Mouse (Mus musculus): Measurements from ENCODE around the gene Ppil1. TPM values are rescaled to one million over a fixed set of nuclear protein-coding genes. Genes with fewer than 3 reads are reported as not detected.

Ppil1 gene
- polyA plus RNA-seq, 1 experiment from 2014 or later = 59.1 TPM

DNA sequence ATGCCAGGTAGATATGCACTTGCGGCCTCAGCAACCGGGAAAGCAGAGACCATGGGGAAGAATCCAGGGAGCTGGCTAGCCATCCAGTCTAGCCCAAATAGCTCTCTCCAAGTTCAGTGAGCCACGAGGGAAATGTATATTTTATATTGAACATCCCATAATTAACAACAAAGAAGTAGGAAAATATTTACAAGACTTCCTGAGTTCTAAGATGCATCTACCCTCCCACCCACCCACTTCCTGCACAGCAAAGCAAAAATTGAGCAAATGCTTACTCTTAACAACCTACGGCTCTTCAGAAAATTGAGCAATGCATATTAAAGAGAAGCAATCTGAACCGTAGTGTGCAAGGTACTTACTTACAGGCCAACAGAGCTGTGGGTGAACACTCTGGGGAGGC, 774 bp upstream of the Ppil1 start:
- Histone ChIP-seq H3K4me1 (replicated peaks; ENCODE audit: control insufficient read depth, insufficient read depth, low read length) (peaks cover 6% of the 10 kb centered on the region; the same call in 1 of the 2 replicates), H3K9me3 (ENCODE audit: control insufficient read depth) (no peaks in the 10 kb centered on the region), H3K9ac (ENCODE audit: low read depth, low read length) (no peak overlapping the region), H3K36me3 (ENCODE audit: control insufficient read depth, insufficient read depth) (peaks cover 9% of the 10 kb centered on the region; the same call in 1 of the 2 replicates), H3K27me3 (replicated peaks; ENCODE audit: control insufficient read depth, insufficient read depth, low read length) (no peaks in the 10 kb centered on the region), H3K4me2 (replicated peaks; ENCODE audit: low read depth) (peak overlapping the region; percentile 87), H3K27ac (ENCODE audit: low read depth, low read length) (0 out of 2 replicates have a peak overlapping the region, but pooled peaks have one; percentile 91), H3K4me3 (ENCODE audit: low read depth, low read length) (no peak overlapping the region)
- ATAC-seq = no peak
- TF ChIP-seq CTCF (IDR thresholded peaks at IDR 0.05; ENCODE audit: low read depth) = no peak
- WGBS = 69% methylated on average over 5 of the region's 5 CpGs

DNA sequence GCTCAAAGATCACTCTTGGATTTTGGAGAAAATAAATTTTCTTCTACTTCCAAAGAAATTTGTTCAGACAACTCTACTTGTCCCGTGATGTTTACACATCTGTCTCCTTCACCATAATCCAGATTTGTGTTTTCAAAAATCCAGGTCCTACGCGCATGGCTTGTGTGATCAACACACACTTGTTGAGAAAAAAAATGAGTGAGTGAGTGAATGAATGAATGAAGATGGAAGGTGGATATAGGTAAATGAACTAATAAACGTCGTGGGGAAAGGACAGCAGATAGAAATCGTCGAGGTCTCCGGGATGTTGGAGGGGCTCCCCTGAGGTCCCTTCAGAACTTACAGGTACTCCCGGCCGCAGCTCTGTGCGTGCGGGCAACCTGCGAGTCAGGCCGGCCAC, 569 bp downstream of the Ppil1 start:
- no peak for ATAC-seq
- Histone ChIP-seq H3K4me1 (replicated peaks; ENCODE audit: control insufficient read depth, insufficient read depth, low read length) (peaks cover 3% of the 10 kb centered on the region; the same call in 1 of the 2 replicates), H3K4me2 (replicated peaks; ENCODE audit: low read depth) (peak overlapping the region; percentile 87), H3K9me3 (ENCODE audit: control insufficient read depth) (no peaks in the 10 kb centered on the region), H3K4me3 (ENCODE audit: low read depth, low read length) (peak overlapping the region; percentile 89), H3K36me3 (ENCODE audit: control insufficient read depth, insufficient read depth) (peaks cover 11% of the 10 kb centered on the region; the same call in 1 of the 2 replicates), H3K9ac (ENCODE audit: low read depth, low read length) (peak overlapping the region; percentile 70), H3K27ac (ENCODE audit: low read depth, low read length) (peak overlapping the region; percentile 91), H3K27me3 (replicated peaks; ENCODE audit: control insufficient read depth, insufficient read depth, low read length) (no peaks in the 10 kb centered on the region)
- no peak for TF ChIP-seq CTCF (IDR thresholded peaks at IDR 0.05; ENCODE audit: low read depth)
- WGBS = 0% methylated on average over 14 of the region's 14 CpGs

DNA sequence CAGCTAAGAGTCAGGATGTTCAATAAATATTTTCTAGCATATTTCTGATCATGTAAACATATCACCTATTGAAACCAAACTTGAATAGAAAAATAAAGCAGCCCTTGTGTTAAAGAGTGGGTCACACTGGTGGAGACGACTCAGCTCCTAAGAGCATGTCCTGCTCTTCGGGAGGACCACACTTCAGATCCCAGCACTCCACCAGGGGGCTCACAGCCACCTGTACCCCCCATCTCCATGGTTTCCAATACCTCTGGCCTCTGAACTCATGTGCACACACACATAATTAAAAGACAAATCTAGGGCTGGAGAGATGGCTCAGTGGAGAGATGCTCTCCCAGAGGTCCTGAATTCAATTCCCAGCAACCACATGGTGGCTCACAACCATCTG, 1.7 kb downstream of the Ppil1 start:
- ATAC-seq = no peak
- Histone ChIP-seq H3K27me3 (replicated peaks; ENCODE audit: control insufficient read depth, insufficient read depth, low read length) (no peaks in the 10 kb centered on the region), H3K4me2 (replicated peaks; ENCODE audit: low read depth) (peak overlapping the region; percentile 87), H3K9me3 (ENCODE audit: control insufficient read depth) (no peaks in the 10 kb centered on the region), H3K27ac (ENCODE audit: low read depth, low read length) (no peak overlapping the region), H3K4me3 (ENCODE audit: low read depth, low read length) (no peak overlapping the region), H3K36me3 (ENCODE audit: control insufficient read depth, insufficient read depth) (peaks cover 21% of the 10 kb centered on the region; the same call in 1 of the 2 replicates), H3K4me1 (replicated peaks; ENCODE audit: control insufficient read depth, insufficient read depth, low read length) (peaks cover 3% of the 10 kb centered on the region; the same call in 1 of the 2 replicates), H3K9ac (ENCODE audit: low read depth, low read length) (no peak overlapping the region)
- 30% methylated on average over 2 of the region's 2 CpGs for WGBS
- TF ChIP-seq CTCF (IDR thresholded peaks at IDR 0.05; ENCODE audit: low read depth) = peak; percentile 45; the same call in 1 of the 2 replicates

DNA sequence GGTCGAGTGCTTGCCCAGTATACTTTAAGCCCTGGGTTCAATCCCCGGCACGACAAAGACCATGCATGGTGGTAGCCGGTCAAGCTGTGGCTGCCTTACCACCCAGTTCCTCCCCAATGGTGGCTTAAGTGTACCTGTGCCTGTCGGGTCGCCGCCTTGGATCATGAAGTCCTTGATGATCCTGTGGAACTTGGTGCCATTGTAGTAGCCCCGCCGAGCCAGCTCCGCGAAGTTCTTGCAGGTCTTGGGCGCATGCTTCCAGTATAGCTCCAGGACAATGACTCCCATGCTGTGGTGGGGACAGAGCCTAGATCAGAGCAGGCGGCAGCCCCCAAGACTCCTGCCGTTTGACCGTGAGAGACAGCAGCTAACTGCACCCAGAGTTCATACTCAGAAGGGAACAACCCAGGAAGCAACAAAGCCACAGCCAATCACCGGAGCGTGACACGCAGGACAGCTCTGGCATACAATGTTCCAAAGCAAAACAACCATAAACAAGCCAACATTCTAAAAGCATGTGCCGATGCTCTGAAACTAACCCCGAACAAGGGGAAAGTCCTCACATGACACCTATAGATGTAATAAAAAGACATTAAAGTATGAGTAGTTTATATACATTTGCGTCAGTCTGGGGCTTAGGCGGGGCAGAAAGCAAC, 2.3 kb downstream of the Ppil1 start:
- peak overlapping the region; percentile 30; the same call in 1 of the 2 replicates for H3K4me2 ChIP-seq (replicated peaks; ENCODE audit: low read depth)
- WGBS = 78% methylated on average over 22 of the region's 22 CpGs

GRCm38 (mm10) chr17:29260501-29260900, 3.5 kb downstream of the Ppil1 start:
- no peaks in the 10 kb centered on the region for H3K9me3 ChIP-seq (ENCODE audit: control insufficient read depth)
- H3K4me2 ChIP-seq (replicated peaks; ENCODE audit: low read depth) = no peak overlapping the region
- no peak for ATAC-seq
- H3K9ac ChIP-seq (ENCODE audit: low read depth, low read length) = no peak overlapping the region
- no peak overlapping the region for H3K4me3 ChIP-seq (ENCODE audit: low read depth, low read length)
- peaks cover 3% of the 10 kb centered on the region; the same call in 1 of the 2 replicates for H3K4me1 ChIP-seq (replicated peaks; ENCODE audit: control insufficient read depth, insufficient read depth, low read length)
- peaks cover 32% of the 10 kb centered on the region; the same call in 1 of the 2 replicates for H3K36me3 ChIP-seq (ENCODE audit: control insufficient read depth, insufficient read depth)
- TF ChIP-seq CTCF (IDR thresholded peaks at IDR 0.05; ENCODE audit: low read depth) = no peak
- H3K27ac ChIP-seq (ENCODE audit: low read depth, low read length) = no peak overlapping the region
- WGBS = 85% methylated on average over 15 of the region's 15 CpGs
- no peaks in the 10 kb centered on the region for H3K27me3 ChIP-seq (replicated peaks; ENCODE audit: control insufficient read depth, insufficient read depth, low read length)

More for the DNA sequence above, 2.3 kb downstream of the Ppil1 start:
- ATAC-seq = no peak
- TF ChIP-seq CTCF (IDR thresholded peaks at IDR 0.05; ENCODE audit: low read depth) = no peak
- H3K9me3 ChIP-seq (ENCODE audit: control insufficient read depth) = no peaks in the 10 kb centered on the region
- H3K27me3 ChIP-seq (replicated peaks; ENCODE audit: control insufficient read depth, insufficient read depth, low read length) = no peaks in the 10 kb centered on the region
- no peak overlapping the region for H3K4me3 ChIP-seq (ENCODE audit: low read depth, low read length)
- peaks cover 26% of the 10 kb centered on the region; the same call in 1 of the 2 replicates for H3K36me3 ChIP-seq (ENCODE audit: control insufficient read depth, insufficient read depth)
- H3K4me1 ChIP-seq (replicated peaks; ENCODE audit: control insufficient read depth, insufficient read depth, low read length) = peaks cover 3% of the 10 kb centered on the region; the same call in 1 of the 2 replicates
- no peak overlapping the region for H3K27ac ChIP-seq (ENCODE audit: low read depth, low read length)
- H3K9ac ChIP-seq (ENCODE audit: low read depth, low read length) = 0 out of 2 replicates have a peak overlapping the region, but pooled peaks have one; percentile 31

DNA sequence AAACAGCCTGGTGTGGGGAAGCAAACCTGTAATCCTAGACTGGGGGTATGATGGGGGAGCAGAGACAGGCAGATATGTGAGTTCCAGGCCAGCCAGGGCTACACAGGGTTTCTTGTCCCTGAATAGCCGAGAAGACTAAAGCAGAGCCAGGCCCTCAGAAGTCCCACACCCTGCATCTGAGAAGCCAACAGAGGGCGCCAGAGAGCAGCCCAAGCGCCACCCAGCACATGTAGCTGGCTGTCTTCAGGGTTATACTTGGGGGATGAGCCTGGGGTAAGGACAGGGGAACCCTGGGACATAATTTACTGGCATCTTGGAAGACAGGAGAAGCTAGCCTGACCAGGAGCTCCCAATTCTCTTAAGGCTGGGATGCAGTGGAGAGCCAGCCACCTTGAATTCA, 4.5 kb downstream of the Ppil1 start:
- no peak for ATAC-seq
- no peak overlapping the region for H3K9ac ChIP-seq (ENCODE audit: low read depth, low read length)
- whole genome bisulfite sequencing = 7% methylated on average over 3 of the region's 3 CpGs
- no peak overlapping the region for H3K4me2 ChIP-seq (replicated peaks; ENCODE audit: low read depth)
- no peaks in the 10 kb centered on the region for H3K9me3 ChIP-seq (ENCODE audit: control insufficient read depth)
- peak; percentile 99 for TF ChIP-seq CTCF (IDR thresholded peaks at IDR 0.05; ENCODE audit: low read depth)
- no peak overlapping the region for H3K4me3 ChIP-seq (ENCODE audit: low read depth, low read length)
- no peak overlapping the region for H3K27ac ChIP-seq (ENCODE audit: low read depth, low read length)
- H3K4me1 ChIP-seq (replicated peaks; ENCODE audit: control insufficient read depth, insufficient read depth, low read length) = peaks cover 3% of the 10 kb centered on the region; the same call in 1 of the 2 replicates
- H3K36me3 ChIP-seq (ENCODE audit: control insufficient read depth, insufficient read depth) = peaks cover 35% of the 10 kb centered on the region
- H3K27me3 ChIP-seq (replicated peaks; ENCODE audit: control insufficient read depth, insufficient read depth, low read length) = no peaks in the 10 kb centered on the region
